Mouse (Mus musculus) cerebellum, adult 2 months (tissue): Measurements from ENCODE around the gene Rnd1. TPM values are rescaled to one million over a fixed set of nuclear protein-coding genes. Genes with fewer than 3 reads are reported as not detected.

Experiments
- DNase-seq, 2 experiments: peaks; one replicate each; pipeline ENCODE4 v3.0.0; 2021
- H3K27ac ChIP-seq: fragments of 200-500 bp; 2 replicates; pipeline ENCODE4 v1.5.1; 2012; ENCODE audit warnings: low read length, control low read depth, inconsistent platforms; ENCODE audit not compliant: insufficient read depth
- H3K27me3 ChIP-seq: fragments of 200-500 bp; 2 replicates; pipeline ENCODE4 v1.6.1; 2012; ENCODE audit warnings: inconsistent platforms, mild to moderate bottlenecking, low read length, moderate library complexity; ENCODE audit not compliant: control insufficient read depth, insufficient read depth
- H3K4me1 ChIP-seq: fragments of 200-500 bp; 2 replicates; pipeline ENCODE4 v1.6.1; 2011; ENCODE audit warnings: low read length; ENCODE audit not compliant: control insufficient read depth, insufficient read depth
- H3K4me3 ChIP-seq: fragments of 200-500 bp; replicated peaks from 2 replicates; pipeline ENCODE3; 2011; ENCODE audit warnings: mild to moderate bottlenecking, low read depth, low read length, control low read depth; ENCODE audit not compliant: insufficient read depth
- CTCF ChIP-seq: fragments of 200-500 bp; IDR thresholded peaks from 2 replicates; pipeline ENCODE4 v1.5.1; 2011; ENCODE audit warnings: low read depth, mild to moderate bottlenecking, control low read depth, low read length, moderate library complexity, borderline replicate concordance; ENCODE audit not compliant: insufficient read depth
- POLR2A ChIP-seq: fragments of 200-500 bp; IDR thresholded peaks from 2 replicates; pipeline ENCODE4 v1.6.1; 2011; ENCODE audit warnings: low read length, control low read depth, borderline replicate concordance; ENCODE audit not compliant: insufficient read depth
- WGBS: fragments of 180-500 bp; shearing (Covaris S2); methylation state at CpG from one replicate; pipeline ENCODE4 v1.1.7; 2018; 5-methylcytosine and 5-hydroxymethylcytosine counted together
- polyA plus RNA-seq: library from polyadenylated mRNA; depleted of rRNA; stranded (reverse); fragments of >200 nt; gene quantifications from 2 replicates; pipeline ENCODE4 v1.2.3, GENCODE M21; 2012

Rnd1 gene
- polyA plus RNA-seq, 1 experiment = 42.4 TPM

DNA sequence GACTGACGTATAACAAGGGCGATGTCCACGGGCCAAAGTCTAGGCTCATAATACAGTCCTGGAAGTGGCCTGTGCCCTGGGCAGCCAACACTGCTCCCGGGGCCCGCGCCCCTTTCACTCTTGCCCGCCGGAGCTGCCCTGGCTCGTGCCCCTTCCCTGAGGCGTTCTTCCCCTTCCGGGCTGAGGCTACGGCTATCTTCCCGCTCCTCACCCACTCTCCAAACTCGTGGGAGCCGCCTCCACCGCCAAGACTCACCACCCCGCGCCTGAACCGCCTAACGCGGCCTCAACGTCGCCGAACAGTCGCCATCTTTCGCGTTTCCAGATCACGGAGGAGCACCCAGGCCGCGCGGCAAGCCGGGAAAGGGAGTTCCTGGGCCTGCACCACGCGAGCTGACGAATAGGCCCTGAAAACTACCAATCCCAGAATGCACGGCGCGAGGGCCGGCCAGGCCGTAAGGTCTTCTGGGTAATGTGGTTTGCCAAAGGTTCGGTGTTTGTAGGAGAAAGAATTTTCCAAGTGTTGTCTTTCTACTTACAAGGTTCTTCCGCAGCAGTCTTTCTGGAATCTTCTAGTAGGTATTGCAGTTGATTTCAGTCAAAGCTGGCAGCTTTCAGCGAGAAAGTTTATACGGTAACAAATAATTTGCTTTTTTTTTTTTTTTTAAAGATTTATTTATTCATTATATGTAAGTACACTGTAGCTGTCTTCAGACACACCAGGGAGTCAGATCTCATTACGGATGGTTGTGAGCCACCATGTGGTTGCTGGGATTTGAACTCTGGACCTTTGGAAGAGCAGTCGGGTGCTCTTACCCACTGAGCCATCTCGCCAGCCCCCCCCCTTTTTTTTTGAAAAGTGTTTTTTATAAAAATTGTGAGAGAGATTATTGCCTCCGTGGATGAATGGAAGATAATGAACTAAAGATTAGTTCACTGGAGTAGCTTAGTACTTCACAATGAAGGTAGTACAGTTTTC lies 14.4 kb downstream of the Rnd1 start, which contains the start of gene Ddx23:
Ddx23 (minus strand) TSS at position 328 of the 979 bp plus-strand sequence.
- peak within 1 kb of the TSS; percentile 83 for H3K27ac ChIP-seq
- 3% methylated on average over 48 of the region's 48 CpGs for WGBS
- DNase-seq = peak; percentile 95 to 97
- TF ChIP-seq POLR2A (peak; percentile 84), CTCF (no peak)
- H3K4me1 ChIP-seq = no peaks in the 10 kb centered on the region
- H3K4me3 ChIP-seq = peak within 1 kb of the TSS; percentile 67
- no peaks in the 10 kb centered on the region for H3K27me3 ChIP-seq

DNA sequence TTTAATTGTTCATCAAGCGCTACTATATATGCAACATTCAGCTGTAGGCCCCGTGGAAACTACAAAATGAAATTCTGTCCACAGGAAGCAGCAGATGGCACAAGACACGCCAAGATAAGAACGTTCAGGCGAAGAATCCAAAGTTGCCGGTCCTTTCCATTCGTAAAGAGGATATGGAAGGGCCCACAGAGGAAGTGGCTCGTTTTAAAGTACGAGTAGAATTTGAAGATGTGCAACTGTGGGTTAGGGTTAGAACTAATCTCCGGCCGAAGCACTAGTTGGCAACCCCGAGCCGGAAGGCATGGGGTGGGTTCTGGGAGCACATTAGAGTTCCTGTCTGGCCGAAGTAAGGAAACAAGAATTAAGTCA lies 15.1 kb downstream of the Rnd1 start:
- under 1% methylated on average over 14 of the region's 14 CpGs for WGBS
- DNase-seq = no peak

GRCm38 (mm10) chr15:98656982-98657751 lies 20.1 kb downstream of the Rnd1 start:
- TF ChIP-seq CTCF (no peak; the same call in 1 of the 2 replicates), POLR2A (no peak)
- WGBS = 82% methylated on average over 15 of the region's 15 CpGs
- Histone ChIP-seq H3K4me1 (no peaks in the 10 kb centered on the region), H3K27ac (no peak overlapping the region), H3K4me3 (no peak overlapping the region), H3K27me3 (no peaks in the 10 kb centered on the region)
- no peak for DNase-seq

More for the DNA sequence above, 15.1 kb downstream of the Rnd1 start:
- Histone ChIP-seq H3K4me1 (no peaks in the 10 kb centered on the region), H3K27ac (peak overlapping the region; percentile 83), H3K27me3 (no peaks in the 10 kb centered on the region), H3K4me3 (peak overlapping the region; percentile 67)
- TF ChIP-seq POLR2A = no peak
- no peak for TF ChIP-seq CTCF

DNA sequence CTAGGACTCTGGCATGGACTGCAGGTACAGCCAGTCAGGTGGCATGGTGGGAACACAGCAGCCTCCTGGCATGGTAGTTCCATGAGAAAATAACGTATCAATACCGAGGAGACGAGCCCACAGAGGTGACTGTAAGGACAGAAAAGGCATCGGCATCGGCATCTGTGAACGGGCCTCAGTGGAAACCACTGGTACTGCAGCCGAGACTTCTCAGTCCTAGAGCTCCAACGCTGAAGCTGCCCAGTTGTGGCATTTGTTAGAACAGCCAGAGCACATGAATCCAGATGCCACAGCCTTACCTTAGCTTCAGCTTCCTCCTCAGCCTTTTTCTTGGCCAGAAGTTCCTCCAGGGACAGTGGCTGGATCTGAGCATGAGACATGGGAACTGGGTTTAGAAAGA lies 25.1 kb downstream of the Rnd1 start:
- DNase-seq = no peak
- Histone ChIP-seq H3K27ac (no peak overlapping the region), H3K4me3 (no peak overlapping the region), H3K4me1 (no peaks in the 10 kb centered on the region), H3K27me3 (no peaks in the 10 kb centered on the region)
- WGBS = 93% methylated on average over 8 of the region's 8 CpGs
- TF ChIP-seq CTCF (no peak), POLR2A (no peak)

- H3K4me3 ChIP-seq = no peak overlapping the region
- no peak for DNase-seq
- H3K4me1 ChIP-seq = no peaks in the 10 kb centered on the region
- H3K27me3 ChIP-seq = no peaks in the 10 kb centered on the region
- 86% methylated on average over 15 of the region's 15 CpGs for WGBS
- TF ChIP-seq POLR2A (no peak), CTCF (no peak)
- H3K27ac ChIP-seq = no peak overlapping the region
Observed at GRCm38 (mm10) chr15:98651431-98651830, 25.8 kb downstream of the Rnd1 start.

DNA sequence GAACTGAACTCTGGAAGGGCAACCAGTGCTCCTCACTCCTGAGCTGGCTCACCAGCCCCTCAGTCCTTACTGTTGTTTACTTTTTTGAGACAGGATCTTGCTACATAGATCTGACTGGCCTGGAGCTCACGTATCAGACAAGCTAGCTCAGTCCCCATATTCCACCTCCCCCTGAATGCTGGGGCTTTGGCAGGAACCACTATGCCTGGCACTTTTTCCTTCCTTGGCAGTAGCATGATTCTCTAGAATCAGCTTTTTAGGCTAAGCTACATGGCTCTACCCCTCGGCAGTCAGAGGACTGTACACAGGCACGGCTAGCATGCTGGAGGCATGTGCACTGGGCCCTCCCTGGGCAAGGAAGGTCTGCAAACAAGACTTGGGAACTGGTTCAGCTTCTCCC lies 29.2 kb downstream of the Rnd1 start:
- 35% methylated on average over 3 of the region's 3 CpGs for WGBS
- TF ChIP-seq CTCF = no peak
- no peak for TF ChIP-seq POLR2A
- DNase-seq = no peak

GRCm38 (mm10) chr15:98647308-98647707 lies 30.0 kb downstream of the Rnd1 start:
- Histone ChIP-seq H3K27ac (no peak overlapping the region), H3K4me1 (peaks cover 6% of the 10 kb centered on the region; the same call in 1 of the 2 replicates), H3K27me3 (no peaks in the 10 kb centered on the region), H3K4me3 (no peak overlapping the region)
- WGBS = 64% methylated on average over 10 of the region's 10 CpGs
- no peak for DNase-seq
- TF ChIP-seq CTCF (no peak), POLR2A (no peak)

More for the DNA sequence above, 29.2 kb downstream of the Rnd1 start:
- no peaks in the 10 kb centered on the region for H3K27me3 ChIP-seq
- H3K27ac ChIP-seq = no peak overlapping the region
- H3K4me3 ChIP-seq = no peak overlapping the region
- peaks cover 6% of the 10 kb centered on the region; the same call in 1 of the 2 replicates for H3K4me1 ChIP-seq

DNA sequence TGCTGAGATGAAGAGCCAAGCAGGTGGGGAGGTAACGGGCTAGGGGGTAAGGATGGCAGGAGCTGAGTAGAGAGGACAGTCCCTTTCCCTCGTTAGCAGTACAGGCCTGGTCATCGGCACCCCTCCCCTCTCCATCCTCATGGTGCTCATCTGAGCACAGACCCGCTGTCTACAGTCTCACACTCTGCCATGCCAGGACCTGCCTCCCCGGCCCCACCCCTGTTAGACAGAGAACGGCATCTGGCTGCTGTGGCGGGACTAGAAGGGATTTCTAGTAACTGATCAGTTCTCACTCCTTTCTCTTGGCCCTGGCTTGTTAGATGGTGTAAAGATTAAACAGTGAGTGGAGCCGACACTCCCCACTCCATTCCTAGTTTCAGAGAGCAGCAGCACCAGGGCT lies 30.5 kb downstream of the Rnd1 start:
- Histone ChIP-seq H3K27me3 (no peaks in the 10 kb centered on the region), H3K4me3 (no peak overlapping the region), H3K4me1 (peaks cover 6% of the 10 kb centered on the region; the same call in 1 of the 2 replicates), H3K27ac (no peak overlapping the region)
- DNase-seq = no peak
- 65% methylated on average over 8 of the region's 8 CpGs for WGBS
- TF ChIP-seq POLR2A (no peak), CTCF (no peak)
